Mouse (Mus musculus): ENCODE results near the gene Ttyh1.

- TF ChIP-seq CTCF (IDR thresholded peaks at IDR 0.05; ENCODE audit: low read depth) = no peak
- no peak for TF ChIP-seq EP300 (IDR thresholded peaks at IDR 0.05; ENCODE audit: low read depth)
Measured at GRCm38 (mm10) chr7:4138181-4138580, 19.0 kb downstream of the Ttyh1 start.

Measured in liver, embryonic 14.5 days (tissue).